Comparison of ENCODE assay signal across 8 mouse cellular contexts in the genomic region with DNA sequence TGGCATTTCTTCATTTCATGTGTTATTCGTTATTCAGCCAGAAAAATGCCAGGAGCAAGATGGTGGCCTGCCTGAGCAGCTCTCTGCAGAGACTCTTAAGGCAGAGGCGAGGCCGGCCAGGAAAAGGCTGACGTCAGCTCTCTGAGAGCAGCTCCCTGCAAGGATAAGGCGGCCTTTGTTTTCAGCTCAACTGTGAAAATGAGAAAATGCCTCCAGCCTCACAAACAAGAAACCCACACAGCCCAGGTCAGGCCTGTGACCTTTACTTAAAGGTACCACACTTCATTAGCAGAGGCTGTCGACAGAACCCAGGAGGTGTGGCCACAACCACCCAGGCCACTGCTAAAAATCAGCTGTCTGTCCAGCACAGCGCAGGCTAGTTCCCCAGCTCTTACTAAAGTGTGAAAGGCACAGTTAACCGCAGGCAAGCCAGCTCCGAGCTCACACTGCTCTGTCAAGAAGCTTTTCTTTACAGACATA.
DNase-seq lines count a peak whose midpoint lies in the region; ATAC-seq and TF ChIP-seq lines count a peak whose summit lies in the region.

No protein-coding gene starts in this region.

- peak overlapping the region; percentile 30 for H3K4me2 ChIP-seq in embryonic facial prominence, embryonic 12.5 days (replicated peaks)

- TF ChIP-seq POLR2A in lung, adult 2 months (IDR thresholded peaks at IDR 0.05; ENCODE audit: borderline replicate concordance, extremely low read depth, low read depth, low read length): no peak

- H3K27ac ChIP-seq in embryonic facial prominence, embryonic 12.5 days: peak overlapping the region; percentile 98
- H3K27ac ChIP-seq in limb, embryonic 10.5 days: peak overlapping the region; percentile 91
- H3K27ac ChIP-seq in midbrain, embryonic 10.5 days (replicated peaks): peak overlapping the region; percentile 91

- no peak overlapping the region for H3K4me3 ChIP-seq in lung, adult 2 months (replicated peaks; ENCODE audit: extremely low read depth, low read depth, low read length)
- no peak overlapping the region for H3K4me3 ChIP-seq in embryonic facial prominence, embryonic 12.5 days
- H3K4me3 ChIP-seq in limb, embryonic 10.5 days: peak overlapping the region; percentile 26
- peak overlapping the region; percentile 29 for H3K4me3 ChIP-seq in midbrain, embryonic 10.5 days

- H3K27me3 ChIP-seq in embryonic facial prominence, embryonic 12.5 days: no peaks in the 10 kb centered on the region
- H3K27me3 ChIP-seq in limb, embryonic 10.5 days (ENCODE audit: low read depth, poor library complexity, severe bottlenecking): no peaks in the 10 kb centered on the region
- no peaks in the 10 kb centered on the region for H3K27me3 ChIP-seq in midbrain, embryonic 10.5 days (ENCODE audit: low read depth, poor library complexity, severe bottlenecking)

- no peak for TF ChIP-seq CTCF in lung, adult 2 months (IDR thresholded peaks at IDR 0.05; ENCODE audit: insufficient read depth, low read length)

- DNase-seq in lung, adult 18-20 months: peak; percentile 74 to 82
- no peak for DNase-seq in lung, adult 2 months
- peak; percentile 77 to 83 for DNase-seq in heart, adult 9 months (ENCODE audit: low spot score in 2 of 2)
- peak; percentile 82 for DNase-seq in kidney, adult 18-20 months
- peak; percentile 83 for DNase-seq in limb, embryonic 10.5 days (ENCODE audit: low spot score)
- DNase-seq in midbrain, embryonic 10.5 days (ENCODE audit: low spot score): peak; percentile 88
- DNase-seq in right cerebral cortex, postnatal 4 days: peak; percentile 63

- H3K36me3 ChIP-seq in embryonic facial prominence, embryonic 12.5 days: peaks cover 26% of the 10 kb centered on the region
- peaks cover 60% of the 10 kb centered on the region for H3K36me3 ChIP-seq in limb, embryonic 10.5 days
- H3K36me3 ChIP-seq in midbrain, embryonic 10.5 days: peaks cover 48% of the 10 kb centered on the region

- H3K9ac ChIP-seq in embryonic facial prominence, embryonic 12.5 days: peak overlapping the region; percentile 56

- peaks cover 42% of the 10 kb centered on the region for H3K4me1 ChIP-seq in lung, adult 2 months (ENCODE audit: control insufficient read depth, insufficient read depth, low read length)
- H3K4me1 ChIP-seq in embryonic facial prominence, embryonic 12.5 days: peaks cover 83% of the 10 kb centered on the region
- peaks cover 84% of the 10 kb centered on the region for H3K4me1 ChIP-seq in limb, embryonic 10.5 days
- H3K4me1 ChIP-seq in midbrain, embryonic 10.5 days: peaks cover 94% of the 10 kb centered on the region

- ATAC-seq in embryonic facial prominence, embryonic 12.5 days (ENCODE audit: insufficient number of reproducible peaks, insufficient read depth, low FRiP score, low TSS enrichment): peak; percentile 86

- H3K9me3 ChIP-seq in embryonic facial prominence, embryonic 12.5 days: no peaks in the 10 kb centered on the region
- H3K9me3 ChIP-seq in limb, embryonic 10.5 days (replicated peaks): no peaks in the 10 kb centered on the region
- H3K9me3 ChIP-seq in midbrain, embryonic 10.5 days (replicated peaks): no peaks in the 10 kb centered on the region

- WGBS in lung, adult 2 months: 9% methylated on average over 9 of the region's 9 CpGs
- WGBS in embryonic facial prominence, embryonic 12.5 days: 1% methylated on average over 9 of the region's 9 CpGs
- 2% methylated on average over 9 of the region's 9 CpGs for WGBS in limb, embryonic 10.5 days
- 4% methylated on average over 9 of the region's 9 CpGs for WGBS in midbrain, embryonic 10.5 days

Comparison
In these comparisons a context has a peak if more than half of its experiments do, and no peak if none do; other contexts are left out.
1. H3K4me3 ChIP-seq: peak in limb, embryonic 10.5 days (single experiment) and midbrain, embryonic 10.5 days (single experiment); none in lung, adult 2 months (single experiment) and embryonic facial prominence, embryonic 12.5 days (single experiment).
2. Peak in every context shown above with its lines, with median percentiles within 50 percentile points of each other: H3K27ac ChIP-seq.